Mouse (Mus musculus): ENCODE data around the gene Zfp629.

GRCm38 (mm10) chr7:127561340-127561858, 54.2 kb downstream of the Zfp629 start, which contains the start of gene Tmem265:
- TF ChIP-seq EP300 (IDR thresholded peaks at IDR 0.05; ENCODE audit: low read depth) (no peak), CTCF (IDR thresholded peaks at IDR 0.05; ENCODE audit: low read depth) (no peak)

Measured in heart, postnatal 0 days (tissue).